Mouse (Mus musculus) yolk sac, embryonic 10.5 days (tissue): ENCODE measurements around the gene Zfp612.

Experiments used
- DNase-seq: peaks from one replicate; pipeline ENCODE4 v3.0.0-alpha.2; 2017; ENCODE audit warnings: low spot score

Zfp612 gene

GRCm38 (mm10) chr8:110134236-110134635 is 54.7 kb downstream of the Zfp612 start:
- DNase-seq: no peak

DNA sequence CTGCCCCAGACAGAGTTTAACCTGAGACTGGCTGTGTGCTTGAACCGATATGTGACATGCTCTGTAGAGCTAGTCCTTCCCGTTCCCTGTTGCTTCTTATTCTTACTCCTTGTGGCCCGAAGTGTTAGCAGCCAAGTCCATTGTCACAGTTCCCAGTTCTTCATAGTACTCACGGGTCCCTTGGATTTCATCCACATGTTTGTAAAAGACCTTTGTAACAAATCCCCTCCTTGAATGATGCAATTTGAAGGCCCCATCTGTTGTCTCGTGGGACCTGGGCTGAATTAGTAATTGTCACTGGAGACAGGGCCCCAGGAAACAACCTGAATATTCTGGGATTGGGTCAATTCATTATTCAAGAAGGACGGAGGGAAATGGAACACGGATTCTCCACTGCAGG is 56.0 kb downstream of the Zfp612 start:
- DNase-seq: no peak

DNA sequence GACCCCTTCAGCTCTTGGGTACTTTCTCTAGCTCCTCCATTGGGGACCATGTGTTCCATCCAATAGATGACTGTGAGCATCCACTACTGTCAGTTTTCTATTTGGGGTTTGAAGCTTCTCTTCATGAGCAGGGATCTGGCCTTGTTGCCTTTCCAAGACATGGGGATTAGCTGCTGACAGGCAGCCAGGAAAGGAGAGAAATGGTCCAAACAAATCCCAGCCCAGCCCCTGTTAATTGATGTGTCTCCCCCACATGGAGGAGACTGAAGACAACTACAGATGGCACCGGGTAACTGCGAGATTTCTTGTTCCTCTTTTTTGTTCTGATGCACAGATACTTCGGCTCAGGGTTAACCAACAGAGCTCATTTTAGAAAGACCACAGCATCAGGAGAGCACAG is 60.6 kb downstream of the Zfp612 start:
- no peak for DNase-seq

GRCm38 (mm10) chr8:110140770-110141169 is 61.2 kb downstream of the Zfp612 start:
- no peak for DNase-seq
